Mouse (Mus musculus) heart, embryonic 13.5 days (tissue): ENCODE measurements around the gene 1700020N01Rik. TPM values are rescaled to one million over a fixed set of nuclear protein-coding genes. Genes with fewer than 3 reads are reported as not detected.
A peak's percentile ranks its signal among the peaks of the same experiment; 100 is the strongest.

Experiments
- ATAC-seq: fragments of 200-750 bp; cut with Nextera tagmentation; 2 replicates; pipeline ENCODE4 v1.8.0; 2017; ENCODE audit warnings: moderate TSS enrichment; ENCODE audit not compliant: insufficient number of reproducible peaks, low FRiP score, low TSS enrichment; ENCODE audit errors: extremely low read depth
- H3K27ac ChIP-seq: fragments of 300-500 bp; sonication (generic); replicated peaks from 2 replicates; pipeline ENCODE4 v1.5.1; 2015; ENCODE audit warnings: moderate library complexity, mild to moderate bottlenecking, inconsistent platforms
- H3K27me3 ChIP-seq: fragments of 300-500 bp; sonication (generic); replicated peaks from 2 replicates; pipeline ENCODE4 v1.6.1; 2015; ENCODE audit warnings: mild to moderate bottlenecking, inconsistent platforms
- H3K36me3 ChIP-seq: fragments of 300-500 bp; sonication (generic); 2 replicates; pipeline ENCODE4 v1.6.1; 2015; ENCODE audit warnings: mild to moderate bottlenecking, inconsistent platforms
- H3K4me1 ChIP-seq: fragments of 300-500 bp; sonication (generic); 2 replicates; pipeline ENCODE4 v1.6.1; 2015; ENCODE audit warnings: inconsistent platforms
- H3K4me2 ChIP-seq: fragments of 300-500 bp; sonication (generic); 2 replicates; pipeline ENCODE4 v1.6.1; 2015; ENCODE audit warnings: inconsistent platforms, mild to moderate bottlenecking, moderate library complexity
- H3K4me3 ChIP-seq: fragments of 300-500 bp; sonication (generic); 2 replicates; pipeline ENCODE4 v1.5.1; 2015; ENCODE audit warnings: moderate library complexity, mild to moderate bottlenecking, inconsistent platforms
- H3K9ac ChIP-seq: fragments of 300-500 bp; sonication (generic); 2 replicates; pipeline ENCODE4 v1.6.1; 2015; ENCODE audit warnings: inconsistent platforms, mild to moderate bottlenecking, moderate library complexity
- H3K9me3 ChIP-seq: fragments of 300-500 bp; sonication (generic); 2 replicates; pipeline ENCODE4 v1.6.1; 2016; ENCODE audit warnings: inconsistent platforms
- WGBS: fragments of 180-500 bp; shearing (Covaris S2); methylation state at CpG from one replicate; pipeline ENCODE4 v1.1.7; 2015; ENCODE audit warnings: mixed read lengths; 5-methylcytosine and 5-hydroxymethylcytosine counted together
- polyA plus RNA-seq: library from polyadenylated mRNA; unstranded; fragments of >200 nt; fragmentation: Nextera tagmentation; extraction: Ambion mirVana; gene quantifications from 2 replicates; pipeline ENCODE4 v1.2.1, GENCODE M21; 2015

The 1700020N01Rik gene
- polyA plus RNA-seq, 1 experiment from 2014 or later: not detected

DNA sequence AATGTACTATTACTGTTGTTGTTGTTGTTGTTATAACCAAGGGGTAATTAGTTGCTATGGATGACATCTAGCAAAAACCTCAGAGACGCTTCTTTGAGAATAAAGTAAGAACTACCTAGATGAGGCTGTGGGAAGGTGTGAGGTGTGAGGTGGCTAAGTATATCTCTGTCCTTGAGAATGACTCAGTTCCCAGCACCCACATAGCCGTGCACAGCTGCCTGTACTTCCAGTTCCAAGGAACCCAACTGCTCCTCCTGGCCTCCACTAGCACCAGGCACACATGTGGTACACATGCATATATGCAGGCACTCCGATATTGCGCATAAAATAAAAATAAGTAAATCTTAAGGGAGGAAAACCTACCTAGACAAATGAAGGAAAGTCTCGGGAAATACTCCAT is 28.8 kb upstream of the 1700020N01Rik start:
- WGBS: 79% methylated on average over 5 of the region's 5 CpGs
- Histone ChIP-seq H3K4me2 (no peak overlapping the region), H3K36me3 (no peaks in the 10 kb centered on the region), H3K4me3 (no peak overlapping the region), H3K27ac (no peak overlapping the region), H3K4me1 (peaks cover 5% of the 10 kb centered on the region), H3K9me3 (no peaks in the 10 kb centered on the region), H3K27me3 (no peaks in the 10 kb centered on the region), H3K9ac (no peak overlapping the region)
- ATAC-seq: no peak

DNA sequence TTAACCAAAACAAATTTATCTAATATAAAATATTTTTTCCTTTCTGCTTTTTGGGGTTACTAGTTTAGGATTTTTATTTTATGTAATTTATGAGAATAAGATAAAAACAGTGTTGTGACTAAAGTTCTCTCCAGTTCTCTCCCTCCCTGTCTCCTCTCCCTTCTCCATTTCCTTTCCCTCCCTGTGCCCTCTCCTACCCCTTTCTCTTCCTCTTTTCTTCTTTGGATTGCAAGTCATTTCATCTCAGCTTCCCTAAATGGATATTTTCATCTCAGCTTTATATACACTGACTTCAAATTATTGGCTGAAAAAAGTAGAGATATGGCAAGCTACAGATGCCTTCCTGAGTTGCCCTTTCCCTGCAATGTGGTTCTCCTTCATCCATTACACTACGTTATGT is 26.9 kb upstream of the 1700020N01Rik start:
- H3K27me3 ChIP-seq: no peaks in the 10 kb centered on the region

DNA sequence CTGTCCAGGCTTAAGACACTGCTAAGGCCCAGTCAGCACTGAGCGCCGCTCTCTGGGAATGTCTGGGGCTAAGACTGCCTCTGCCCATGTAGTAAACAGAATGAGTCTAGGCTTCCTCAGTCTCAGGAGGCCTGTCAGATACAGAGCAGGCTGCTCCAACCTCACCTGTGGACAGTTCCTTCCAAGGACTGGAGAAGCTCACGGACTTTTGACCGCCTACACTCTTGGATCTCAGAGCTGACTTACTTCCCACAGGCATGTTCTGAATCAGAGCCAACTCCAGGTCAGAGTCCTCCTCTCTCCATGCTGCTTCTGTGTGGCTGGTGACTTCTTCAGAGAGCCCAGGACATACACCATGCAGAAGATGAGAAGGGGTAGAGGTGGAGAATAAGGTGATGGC is 21.3 kb upstream of the 1700020N01Rik start:
- no peak overlapping the region for H3K9ac ChIP-seq
- no peaks in the 10 kb centered on the region for H3K27me3 ChIP-seq
- 80% methylated on average over 4 of the region's 4 CpGs for whole genome bisulfite sequencing
- H3K4me2 ChIP-seq: no peak overlapping the region
- no peak overlapping the region for H3K4me3 ChIP-seq
- no peak overlapping the region for H3K27ac ChIP-seq
- no peaks in the 10 kb centered on the region for H3K4me1 ChIP-seq
- H3K36me3 ChIP-seq: no peaks in the 10 kb centered on the region
- no peaks in the 10 kb centered on the region for H3K9me3 ChIP-seq
- ATAC-seq: no peak

More for the DNA sequence above, 26.9 kb upstream of the 1700020N01Rik start:
- Histone ChIP-seq H3K4me1 (peaks cover 5% of the 10 kb centered on the region), H3K36me3 (no peaks in the 10 kb centered on the region), H3K4me3 (no peak overlapping the region), H3K4me2 (no peak overlapping the region), H3K27ac (no peak overlapping the region), H3K9ac (no peak overlapping the region), H3K9me3 (no peaks in the 10 kb centered on the region)
- no peak for ATAC-seq
- 92% methylated on average over 1 of the region's 1 CpGs for WGBS

DNA sequence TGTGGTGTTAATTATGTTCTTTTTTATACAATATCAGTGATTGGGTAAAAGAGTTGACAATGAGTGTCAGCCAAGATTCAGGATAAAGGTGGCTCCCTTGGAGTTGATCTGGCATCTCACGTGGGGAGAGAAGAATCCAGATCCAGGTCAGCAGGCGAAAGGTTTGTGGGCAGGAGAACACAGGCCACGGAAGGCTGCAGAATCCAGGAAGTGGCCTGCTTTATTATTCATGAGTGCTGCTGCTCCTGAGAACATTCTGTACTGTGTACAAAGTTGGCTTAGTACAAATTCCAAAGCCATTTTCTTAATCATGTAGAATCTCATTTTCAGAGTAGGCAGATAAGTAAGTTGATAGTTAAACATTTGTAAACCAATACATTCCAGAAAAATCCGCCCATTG is 19.2 kb upstream of the 1700020N01Rik start:
- no peak for ATAC-seq
- Histone ChIP-seq H3K9ac (no peak overlapping the region), H3K27ac (no peak overlapping the region), H3K27me3 (no peaks in the 10 kb centered on the region), H3K36me3 (no peaks in the 10 kb centered on the region), H3K4me1 (peaks cover 9% of the 10 kb centered on the region; the same call in 1 of the 2 replicates), H3K4me3 (no peak overlapping the region), H3K4me2 (no peak overlapping the region), H3K9me3 (no peaks in the 10 kb centered on the region)
- WGBS: 76% methylated on average over 4 of the region's 4 CpGs

DNA sequence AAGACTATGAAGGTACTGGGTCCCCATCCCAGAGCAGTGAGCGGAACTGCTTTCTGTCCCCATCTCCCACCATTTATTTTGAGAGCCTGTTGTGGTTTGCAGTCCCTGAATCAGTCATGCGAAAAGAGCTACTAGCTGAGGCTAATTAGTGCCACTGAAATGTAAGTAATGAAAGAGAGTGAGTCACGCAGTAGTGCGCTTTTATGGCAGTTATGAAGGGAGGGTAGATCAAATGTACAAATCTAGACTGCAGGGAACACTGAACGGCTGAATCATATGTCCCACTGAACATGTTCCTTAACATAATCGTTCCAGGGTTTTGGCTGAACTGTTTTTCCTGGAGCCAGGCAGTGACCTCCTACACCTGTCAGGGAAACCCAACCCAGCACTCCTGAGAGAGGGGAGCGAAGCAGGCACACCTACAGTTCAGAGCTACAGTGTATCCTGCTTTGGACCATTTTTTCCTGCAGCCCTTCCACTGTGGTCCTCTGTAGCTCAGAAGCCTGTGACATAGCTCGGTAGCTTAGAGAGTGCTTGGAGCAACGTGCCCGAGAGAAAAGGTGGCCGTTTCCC is 17.1 kb upstream of the 1700020N01Rik start:
- H3K4me2 ChIP-seq: no peak overlapping the region
- no peak overlapping the region for H3K27ac ChIP-seq
- H3K9ac ChIP-seq: no peak overlapping the region
- WGBS: 83% methylated on average over 11 of the region's 11 CpGs
- no peaks in the 10 kb centered on the region for H3K36me3 ChIP-seq
- peaks cover 9% of the 10 kb centered on the region; the same call in 1 of the 2 replicates for H3K4me1 ChIP-seq
- H3K9me3 ChIP-seq: no peaks in the 10 kb centered on the region
- no peaks in the 10 kb centered on the region for H3K27me3 ChIP-seq
- H3K4me3 ChIP-seq: no peak overlapping the region
- no peak for ATAC-seq

DNA sequence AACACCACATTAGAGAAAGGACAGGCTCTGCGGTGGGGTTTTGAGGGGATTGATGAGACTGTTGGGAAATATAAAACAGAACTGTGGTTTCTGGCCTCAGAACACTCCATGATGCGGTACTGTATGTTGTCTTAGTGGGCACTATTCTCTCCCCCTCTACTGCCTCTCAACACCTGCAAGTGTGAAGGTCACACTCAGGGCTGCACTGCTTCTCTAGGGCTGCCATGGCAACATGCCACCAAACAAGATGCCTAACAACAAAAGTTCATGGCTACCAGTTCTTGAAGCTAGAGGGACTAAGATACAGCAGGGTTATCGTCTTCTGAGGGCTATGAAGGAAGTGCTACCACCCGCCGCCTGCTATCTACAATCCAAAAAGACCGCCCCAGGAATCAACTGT is 15.1 kb upstream of the 1700020N01Rik start:
- Histone ChIP-seq H3K4me2 (peak overlapping the region; percentile 11; the same call in 1 of the 2 replicates), H3K36me3 (no peaks in the 10 kb centered on the region), H3K4me1 (peaks cover 9% of the 10 kb centered on the region; the same call in 1 of the 2 replicates), H3K4me3 (no peak overlapping the region), H3K27me3 (no peaks in the 10 kb centered on the region), H3K27ac (no peak overlapping the region), H3K9ac (no peak overlapping the region), H3K9me3 (no peaks in the 10 kb centered on the region)
- WGBS: 32% methylated on average over 6 of the region's 6 CpGs
- ATAC-seq: no peak

DNA sequence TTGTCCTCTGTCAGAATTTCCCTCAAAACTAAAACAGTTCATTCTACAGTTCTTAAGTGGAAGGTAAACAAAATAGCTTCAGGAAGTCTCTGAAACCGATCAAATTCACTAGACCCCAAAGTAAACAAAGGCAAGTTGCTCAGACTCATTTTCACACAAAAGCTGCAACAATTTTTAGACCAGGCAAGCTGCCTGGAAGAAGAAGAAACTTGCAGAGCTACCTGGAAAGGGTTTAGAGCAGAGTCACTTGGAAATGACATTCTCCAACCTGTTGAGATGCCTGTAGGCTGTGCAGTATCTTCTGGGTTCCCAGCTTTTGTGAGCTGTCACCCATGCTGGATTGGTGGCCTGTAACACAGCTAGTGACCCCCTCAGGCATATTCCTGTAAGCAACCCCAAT is 11.4 kb upstream of the 1700020N01Rik start:
- no peak overlapping the region for H3K4me2 ChIP-seq
- H3K9me3 ChIP-seq: no peaks in the 10 kb centered on the region
- H3K4me3 ChIP-seq: no peak overlapping the region
- no peak overlapping the region for H3K27ac ChIP-seq
- H3K36me3 ChIP-seq: no peaks in the 10 kb centered on the region
- H3K9ac ChIP-seq: no peak overlapping the region
- no peaks in the 10 kb centered on the region for H3K27me3 ChIP-seq
- ATAC-seq: no peak
- H3K4me1 ChIP-seq: peaks cover 9% of the 10 kb centered on the region; the same call in 1 of the 2 replicates
- 70% methylated on average over 1 of the region's 1 CpGs for WGBS

DNA sequence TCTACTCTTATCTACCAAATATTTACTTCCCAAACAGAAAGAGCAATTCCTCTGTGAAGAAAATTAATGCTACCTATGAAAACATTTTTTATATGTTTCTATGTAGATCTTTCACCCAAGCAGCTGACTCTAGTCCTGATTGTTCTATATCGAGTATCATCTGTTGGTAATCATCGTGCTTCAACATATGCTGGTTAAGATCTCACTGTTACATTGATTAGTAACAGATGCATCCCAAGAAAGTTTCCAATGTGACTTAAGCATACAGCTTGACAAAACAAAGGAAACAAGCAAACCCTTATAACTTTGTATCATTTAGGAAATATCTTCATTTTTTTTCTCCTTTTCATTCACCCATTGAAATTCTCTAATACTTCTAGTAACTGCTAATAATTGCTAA is 5.9 kb upstream of the 1700020N01Rik start:
- no peaks in the 10 kb centered on the region for H3K4me1 ChIP-seq
- no peaks in the 10 kb centered on the region for H3K9me3 ChIP-seq
- no peak overlapping the region for H3K4me2 ChIP-seq
- 87% methylated on average over 2 of the region's 2 CpGs for WGBS
- no peak overlapping the region for H3K27ac ChIP-seq
- no peak for ATAC-seq
- H3K36me3 ChIP-seq: no peaks in the 10 kb centered on the region
- H3K4me3 ChIP-seq: no peak overlapping the region
- H3K27me3 ChIP-seq: no peaks in the 10 kb centered on the region
- no peak overlapping the region for H3K9ac ChIP-seq

DNA sequence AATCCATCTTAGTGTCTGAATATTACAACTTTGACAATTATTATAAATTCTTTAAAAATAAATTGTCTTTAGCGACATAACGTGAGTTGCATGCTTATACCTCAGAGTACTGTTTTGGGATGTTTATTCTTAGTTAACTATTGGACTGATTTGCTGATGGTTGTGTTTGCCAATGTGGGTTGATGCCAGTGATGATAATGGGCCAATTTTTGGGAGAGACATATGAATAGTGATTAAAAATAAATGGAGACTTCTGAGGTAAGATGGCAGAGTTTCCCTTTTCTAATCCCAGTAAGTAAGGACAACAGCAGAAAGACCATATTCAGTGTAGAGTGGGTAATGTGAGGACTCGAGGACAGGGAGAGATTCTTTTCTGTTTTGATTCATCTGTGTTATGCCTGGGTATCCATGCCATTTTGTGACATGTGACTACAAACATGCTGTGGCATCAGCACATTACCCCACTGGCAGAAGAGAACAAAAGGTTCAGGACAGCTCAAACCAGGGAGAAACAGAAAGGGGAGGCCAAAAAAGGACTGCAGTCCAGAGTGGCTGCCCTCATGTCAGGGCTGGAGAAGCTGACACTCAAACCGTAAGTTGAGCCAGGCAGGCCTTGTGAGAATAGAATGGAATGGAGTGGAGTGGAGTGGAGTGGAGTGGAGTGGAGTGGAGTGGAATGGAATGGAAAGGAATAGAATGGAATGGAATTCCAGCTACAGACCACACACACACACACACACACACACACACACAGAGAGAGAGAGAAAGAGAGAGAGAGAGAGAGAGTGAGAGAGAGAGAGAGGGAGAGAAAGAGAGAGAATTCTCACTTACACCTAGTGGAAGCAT is 4.7 kb upstream of the 1700020N01Rik start:
- H3K9me3 ChIP-seq: no peaks in the 10 kb centered on the region
- no peak overlapping the region for H3K9ac ChIP-seq
- no peak for ATAC-seq
- no peaks in the 10 kb centered on the region for H3K4me1 ChIP-seq
- no peak overlapping the region for H3K4me2 ChIP-seq
- 71% methylated on average over 4 of the region's 4 CpGs for WGBS
- no peak overlapping the region for H3K4me3 ChIP-seq
- H3K36me3 ChIP-seq: no peaks in the 10 kb centered on the region
- H3K27me3 ChIP-seq: no peaks in the 10 kb centered on the region
- H3K27ac ChIP-seq: no peak overlapping the region

DNA sequence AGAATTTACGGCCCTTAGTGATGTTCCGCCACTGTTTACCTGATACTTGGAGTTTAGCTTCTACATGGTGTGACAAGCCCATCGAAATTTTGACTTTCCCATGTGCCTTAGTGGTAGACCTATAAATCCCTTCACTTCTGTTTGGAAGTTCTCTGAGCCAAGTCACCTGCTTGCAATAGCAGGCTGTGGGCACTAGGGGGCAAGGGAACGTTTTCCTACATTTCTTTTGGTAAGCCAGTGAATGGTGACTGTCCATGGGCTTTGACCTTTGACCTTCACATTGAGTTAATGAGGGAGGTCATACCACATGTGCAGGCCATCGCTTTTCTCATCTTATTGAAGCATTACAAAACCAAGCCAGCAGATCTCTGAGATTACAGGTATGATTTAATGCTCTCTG is 8.0 kb downstream of the 1700020N01Rik start:
- no peak overlapping the region for H3K4me3 ChIP-seq
- no peaks in the 10 kb centered on the region for H3K9me3 ChIP-seq
- H3K36me3 ChIP-seq: no peaks in the 10 kb centered on the region
- no peak overlapping the region for H3K4me2 ChIP-seq
- H3K27me3 ChIP-seq: no peaks in the 10 kb centered on the region
- no peak overlapping the region for H3K9ac ChIP-seq
- H3K4me1 ChIP-seq: peaks cover 16% of the 10 kb centered on the region
- WGBS: 38% methylated on average over 5 of the region's 5 CpGs
- no peak for ATAC-seq
- no peak overlapping the region for H3K27ac ChIP-seq

DNA sequence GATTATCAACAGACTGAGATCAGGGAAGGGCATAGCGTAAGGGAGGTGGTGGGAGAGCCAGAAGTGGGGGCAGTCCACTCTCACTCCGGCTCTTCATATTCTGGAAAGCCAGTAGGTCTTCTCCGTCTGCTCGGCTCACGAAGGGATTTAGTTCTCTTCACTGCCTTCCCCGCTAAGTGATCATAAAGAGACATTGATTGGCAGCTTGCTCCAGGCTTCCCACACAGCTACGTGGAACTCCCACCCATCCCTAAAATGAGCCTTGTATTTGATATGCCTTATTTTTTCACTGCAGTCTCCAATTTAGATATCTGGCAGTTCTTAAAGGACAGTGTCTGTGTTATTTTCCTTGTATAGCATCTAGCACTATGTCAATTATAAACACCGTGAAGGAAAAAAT is 11.5 kb downstream of the 1700020N01Rik start:
- no peak overlapping the region for H3K4me3 ChIP-seq
- ATAC-seq: no peak
- 77% methylated on average over 8 of the region's 8 CpGs for WGBS
- peaks cover 32% of the 10 kb centered on the region for H3K4me1 ChIP-seq
- H3K4me2 ChIP-seq: no peak overlapping the region
- H3K36me3 ChIP-seq: no peaks in the 10 kb centered on the region
- no peaks in the 10 kb centered on the region for H3K27me3 ChIP-seq
- no peak overlapping the region for H3K27ac ChIP-seq
- H3K9ac ChIP-seq: no peak overlapping the region
- H3K9me3 ChIP-seq: no peaks in the 10 kb centered on the region
